Mouse (Mus musculus) kidney, embryonic 15.5 days (tissue): ENCODE data around the gene Uchl4. TPM values are rescaled to one million over a fixed set of nuclear protein-coding genes. Genes with fewer than 3 reads are reported as not detected.

Experiments used
- ATAC-seq: fragments of 200-750 bp; cut with Nextera tagmentation; replicated peaks from 2 replicates; pipeline ENCODE4 v1.8.0; 2017; ENCODE audit warnings: moderate TSS enrichment; ENCODE audit not compliant: low FRiP score
- H3K27ac ChIP-seq: fragments of 300-500 bp; sonication (generic); 2 replicates; pipeline ENCODE4 v1.5.1; 2015; ENCODE audit warnings: mild to moderate bottlenecking, inconsistent platforms
- H3K27me3 ChIP-seq: fragments of 300-500 bp; sonication (generic); 2 replicates; pipeline ENCODE4 v1.6.1; 2015; ENCODE audit warnings: inconsistent platforms
- H3K36me3 ChIP-seq: fragments of 300-500 bp; sonication (generic); 2 replicates; pipeline ENCODE4 v1.6.1; 2015; ENCODE audit warnings: inconsistent platforms
- H3K4me1 ChIP-seq: fragments of 300-500 bp; sonication (generic); 2 replicates; pipeline ENCODE4 v1.6.1; 2015; ENCODE audit warnings: inconsistent platforms
- H3K4me2 ChIP-seq: fragments of 300-500 bp; sonication (generic); 2 replicates; pipeline ENCODE4 v1.6.1; 2015; ENCODE audit warnings: moderate library complexity, mild to moderate bottlenecking, inconsistent platforms
- H3K4me3 ChIP-seq: fragments of 300-500 bp; sonication (generic); replicated peaks from 2 replicates; pipeline ENCODE4 v1.5.1; 2015; ENCODE audit warnings: mild to moderate bottlenecking, inconsistent platforms
- H3K9ac ChIP-seq: fragments of 300-500 bp; sonication (generic); 2 replicates; pipeline ENCODE4 v1.6.1; 2015; ENCODE audit warnings: mild to moderate bottlenecking, inconsistent platforms
- H3K9me3 ChIP-seq: fragments of 300-500 bp; sonication (generic); replicated peaks from 2 replicates; pipeline ENCODE4 v1.6.1; 2016; ENCODE audit warnings: inconsistent platforms
- WGBS: fragments of 180-500 bp; shearing (Covaris S2); methylation state at CpG from one replicate; pipeline ENCODE4 v1.1.7; 2015; ENCODE audit warnings: mixed read lengths; 5-methylcytosine and 5-hydroxymethylcytosine counted together
- microRNA-seq: library from miRNA; unstranded; fragments of <30 nt; microRNA quantifications from one replicate; pipeline ENCODE4, GENCODE M21; 2016
- polyA plus RNA-seq: library from polyadenylated mRNA; unstranded; fragments of >200 nt; fragmentation: Nextera tagmentation; extraction: Ambion mirVana; gene quantifications from 2 replicates; pipeline ENCODE4 v1.2.1, GENCODE M21; 2015

Uchl4 gene
- polyA plus RNA-seq, 1 experiment from 2014 or later: 2.9 TPM

DNA sequence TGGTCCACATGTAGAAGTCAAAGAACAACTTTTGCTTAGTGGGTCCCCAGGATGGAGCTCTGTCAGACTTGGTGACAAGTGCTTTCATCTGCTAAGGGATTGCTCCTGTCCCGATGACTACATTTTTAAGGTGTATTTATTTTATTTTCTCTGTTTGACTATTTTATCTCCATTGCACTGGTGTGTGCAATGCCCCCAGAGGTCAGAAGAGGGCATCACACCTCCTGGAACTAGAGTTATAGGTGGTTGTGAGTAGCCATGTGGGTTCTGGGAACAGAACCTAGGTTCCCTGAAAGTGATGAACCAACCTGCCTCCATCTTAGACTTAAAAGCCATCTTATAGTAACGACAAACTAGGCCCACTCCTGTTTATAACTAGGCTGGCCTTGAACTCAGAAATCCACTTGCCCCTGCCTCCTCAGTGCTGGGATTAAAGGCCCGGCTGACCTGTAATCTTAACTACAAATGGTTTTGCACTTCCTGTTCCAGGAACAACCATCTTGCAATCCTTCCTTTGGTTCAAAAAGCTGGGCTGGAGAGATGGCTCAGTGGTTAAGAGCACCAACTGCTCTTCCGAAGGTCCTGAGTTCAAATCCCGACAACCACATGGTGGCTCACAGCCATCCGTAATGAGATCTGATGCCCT is 43.8 kb downstream of the Uchl4 start:
- Histone ChIP-seq H3K4me2 (no peak overlapping the region), H3K4me1 (peaks cover 11% of the 10 kb centered on the region), H3K27ac (no peak overlapping the region), H3K27me3 (no peaks in the 10 kb centered on the region), H3K4me3 (no peak overlapping the region), H3K9ac (no peak overlapping the region), H3K36me3 (no peaks in the 10 kb centered on the region; the same call in 1 of the 2 replicates), H3K9me3 (no peaks in the 10 kb centered on the region)
- 97% methylated on average over 6 of the region's 6 CpGs for WGBS
- no peak for ATAC-seq

DNA sequence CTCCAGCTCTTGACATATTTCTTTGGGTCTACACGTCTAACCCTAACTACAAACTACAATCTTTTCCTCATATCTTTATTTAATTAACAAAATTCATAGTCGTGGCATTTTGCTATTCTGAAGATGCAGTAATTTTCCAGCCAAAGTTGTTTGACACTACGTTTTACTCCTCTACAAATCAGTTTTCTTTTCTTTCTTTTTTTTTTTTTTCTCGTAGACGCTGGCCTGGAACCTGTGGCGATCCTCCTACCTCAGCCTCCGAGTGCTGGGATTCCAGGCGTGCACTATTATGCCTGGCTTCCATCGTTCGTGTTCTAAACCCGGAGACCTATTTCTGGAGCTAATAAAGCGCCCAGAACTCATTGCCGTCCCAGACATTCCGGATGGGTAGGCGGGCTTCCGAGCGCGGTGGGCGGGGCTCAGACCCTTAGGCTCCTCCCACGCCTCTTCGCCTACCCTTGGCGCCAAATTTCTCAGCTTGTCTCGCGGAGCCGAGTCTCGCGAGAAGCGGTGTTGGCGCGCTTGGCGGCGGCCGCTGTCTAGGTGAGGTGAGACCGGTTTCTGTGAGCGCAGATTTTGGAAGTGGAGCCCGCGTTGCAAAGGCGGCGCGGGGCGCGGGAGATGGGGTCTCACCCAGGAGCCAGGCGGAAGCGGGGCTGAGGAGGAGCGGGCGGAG is 46.2 kb downstream of the Uchl4 start, which contains the start of gene Tipin:
Gene Tipin (plus strand): TSS at position 477 of the 676 bp plus-strand sequence.
- ATAC-seq: peak; percentile 95
- WGBS: 2% methylated on average over 46 of the region's 46 CpGs
- Histone ChIP-seq H3K4me3 (peak within 1 kb of the TSS; percentile 82), H3K4me2 (peak within 1 kb of the TSS; percentile 68), H3K27me3 (no peaks in the 10 kb centered on the region), H3K9me3 (no peaks in the 10 kb centered on the region), H3K27ac (peak within 1 kb of the TSS; percentile 94), H3K9ac (peak within 1 kb of the TSS; percentile 96), H3K36me3 (peaks cover 6% of the 10 kb centered on the region; the same call in 1 of the 2 replicates), H3K4me1 (peaks cover 11% of the 10 kb centered on the region)

DNA sequence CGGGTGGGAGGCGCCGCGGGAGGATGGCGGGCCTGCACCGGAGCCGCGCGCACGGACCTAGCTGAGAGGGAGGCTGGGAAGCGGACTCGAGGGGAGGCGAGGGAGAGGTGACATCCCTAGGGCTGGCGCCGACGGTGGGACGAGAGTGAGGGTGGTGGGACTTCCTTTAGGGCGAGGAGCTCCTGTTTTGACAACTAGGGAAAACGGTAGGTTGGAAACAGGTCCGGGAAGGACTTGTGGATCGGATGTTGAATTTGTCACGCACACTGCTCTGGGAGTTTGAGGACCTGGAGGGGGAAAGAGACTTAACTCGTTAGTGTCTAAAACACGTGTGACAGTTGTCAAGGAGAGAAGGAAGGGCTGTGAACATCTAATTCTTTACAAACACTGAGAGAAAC is 46.8 kb downstream of the Uchl4 start:
- Histone ChIP-seq H3K4me2 (peak overlapping the region; percentile 68), H3K27me3 (no peaks in the 10 kb centered on the region), H3K4me1 (peaks cover 11% of the 10 kb centered on the region), H3K9ac (peak overlapping the region; percentile 96), H3K9me3 (no peaks in the 10 kb centered on the region), H3K4me3 (peak overlapping the region; percentile 82), H3K36me3 (peaks cover 6% of the 10 kb centered on the region; the same call in 1 of the 2 replicates), H3K27ac (peak overlapping the region; percentile 94)
- under 1% methylated on average over 24 of the region's 24 CpGs for WGBS
- peak; percentile 92 for ATAC-seq

- ATAC-seq: no peak
- H3K4me3 ChIP-seq: peak overlapping the region; percentile 82
- no peaks in the 10 kb centered on the region for H3K9me3 ChIP-seq
- 44% methylated on average over 5 of the region's 5 CpGs for WGBS
- peak overlapping the region; percentile 94 for H3K27ac ChIP-seq
- H3K36me3 ChIP-seq: peaks cover 10% of the 10 kb centered on the region
- no peaks in the 10 kb centered on the region for H3K27me3 ChIP-seq
- H3K4me2 ChIP-seq: peak overlapping the region; percentile 68
- peaks cover 11% of the 10 kb centered on the region for H3K4me1 ChIP-seq
- H3K9ac ChIP-seq: peak overlapping the region; percentile 96
Observed at GRCm38 (mm10) chr9:64282404-64282987, 47.5 kb downstream of the Uchl4 start.

Small RNA genes within 50 kb of the gene (microRNA-seq; reads per million reads assigned to microRNA genes)
- not detected for gene Gm24106

Other genes starting within 250 kb of the Uchl4 start
- gene Smad6, start 213.1 kb upstream of the Uchl4 start, polyA plus RNA-seq: 10.6 and 12.3 TPM in 2 replicates
- gene Lctl, start 118.1 kb upstream of the Uchl4 start, polyA plus RNA-seq: 0.16 and 0.51 TPM in 2 replicates
- gene Zwilch, start 62.1 kb upstream of the Uchl4 start, polyA plus RNA-seq: 26.3 and 29.1 TPM in 2 replicates
- 1,178 and 1,188 TPM in 2 replicates for gene Rpl4, start 61.8 kb upstream of the Uchl4 start, polyA plus RNA-seq
- 34.3 and 35.6 TPM in 2 replicates for gene Snapc5, start 55.9 kb upstream of the Uchl4 start, polyA plus RNA-seq
- 80.4 and 81.7 TPM in 2 replicates for gene Map2k1, start 18.4 kb downstream of the Uchl4 start, polyA plus RNA-seq
- gene Tipin, start 46.4 kb downstream of the Uchl4 start, polyA plus RNA-seq: 245 and 252 TPM in 2 replicates
- 21.6 and 22.5 TPM in 2 replicates for gene Dis3l, start 106.1 kb downstream of the Uchl4 start, polyA plus RNA-seq
- 3.9 and 4.0 TPM in 2 replicates for gene Megf11, start 150.4 kb downstream of the Uchl4 start, polyA plus RNA-seq